Mouse (Mus musculus): ENCODE measurements around the gene Lpcat3. TPM values are rescaled to one million over a fixed set of nuclear protein-coding genes. Genes with fewer than 3 reads are reported as not detected.

Lpcat3 gene
- polyA plus RNA-seq, 1 experiment = 141 TPM

- no peak for DNase-seq (ENCODE audit: low read depth)
These were observed 74.2 kb downstream of the Lpcat3 start for GRCm38 (mm10) chr6:124737040-124737439.

GRCm38 (mm10) chr6:124738511-124739023 lies 75.7 kb downstream of the Lpcat3 start, which contains the start of gene Ptpn6:
TSS of gene Ptpn6 (minus strand) at chr6:124738714.
- DNase-seq (ENCODE audit: low read depth) = no peak

DNA sequence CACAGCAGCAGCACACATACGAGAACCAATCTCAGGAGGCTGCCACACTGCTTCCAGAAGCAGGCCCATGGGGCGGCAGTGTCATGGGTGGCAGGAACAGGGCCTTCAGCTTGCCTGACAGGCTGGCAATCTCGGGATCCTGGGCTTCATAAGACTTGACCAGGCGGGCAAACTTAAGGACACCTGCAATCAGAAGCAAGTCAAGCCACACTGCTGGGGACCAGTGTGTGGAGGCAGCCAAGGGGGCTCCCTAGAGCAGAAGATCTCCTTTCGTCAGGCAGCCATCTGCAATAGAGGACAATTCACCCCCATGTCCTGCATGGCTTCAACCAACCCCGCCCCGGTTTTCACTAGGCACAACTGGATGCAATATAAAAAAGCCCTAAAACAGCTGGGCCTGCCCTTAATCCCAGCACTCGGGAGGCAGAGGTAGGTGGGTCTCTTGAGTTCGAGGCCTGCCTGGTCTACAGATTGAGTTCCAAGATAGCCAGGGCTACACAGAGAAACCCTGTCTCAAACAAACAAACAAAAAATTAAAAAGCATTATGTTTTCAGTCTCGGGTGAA lies 76.5 kb downstream of the Lpcat3 start:
- no peak for DNase-seq (ENCODE audit: low read depth)

DNA sequence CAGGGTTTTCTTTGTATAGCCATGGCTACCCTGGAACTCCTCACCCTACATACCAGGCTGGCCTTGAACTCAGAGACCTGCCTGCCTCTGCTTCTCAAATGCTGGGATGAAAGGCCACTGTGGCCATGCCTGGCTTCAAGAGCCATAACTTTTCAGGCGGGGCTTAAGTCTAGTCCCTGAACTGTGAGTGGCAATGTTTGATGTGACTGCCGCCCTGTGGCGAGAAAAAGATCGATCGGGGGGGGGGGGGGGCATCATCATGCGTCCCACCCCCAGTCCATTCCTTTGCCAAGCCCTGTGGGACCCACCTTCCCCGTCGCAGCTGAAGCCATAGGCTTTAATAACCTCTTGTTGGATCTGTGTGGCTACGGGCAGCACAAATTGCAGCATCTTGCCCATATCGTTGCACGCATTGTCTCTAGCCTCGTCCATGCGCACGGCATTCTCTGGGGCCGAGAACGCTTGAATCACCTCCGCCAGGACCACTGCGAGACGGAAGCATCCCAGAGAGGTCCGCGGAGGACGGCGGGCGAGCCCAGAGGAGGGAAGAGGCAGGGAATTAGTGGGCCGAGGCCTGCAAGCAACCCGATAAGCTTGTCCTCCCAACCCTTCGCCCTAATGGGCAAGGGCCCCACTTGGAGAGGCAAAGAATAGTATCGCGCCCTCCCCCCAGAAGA lies 77.5 kb downstream of the Lpcat3 start:
- DNase-seq (ENCODE audit: low read depth) = no peak

- DNase-seq (ENCODE audit: low read depth) = no peak
These were observed 78.3 kb downstream of the Lpcat3 start, which contains the start of gene Grcc10 for GRCm38 (mm10) chr6:124740888-124741761. TSS of gene Grcc10 (minus strand) at chr6:124741374.

- no peak for DNase-seq (ENCODE audit: low read depth)
These were observed 79.0 kb downstream of the Lpcat3 start for GRCm38 (mm10) chr6:124741842-124742241.

- DNase-seq (ENCODE audit: low read depth) = no peak
These were observed 80.2 kb downstream of the Lpcat3 start for GRCm38 (mm10) chr6:124742839-124743514.

GRCm38 (mm10) chr6:124743647-124744046 lies 80.8 kb downstream of the Lpcat3 start:
- DNase-seq (ENCODE audit: low read depth) = no peak

DNA sequence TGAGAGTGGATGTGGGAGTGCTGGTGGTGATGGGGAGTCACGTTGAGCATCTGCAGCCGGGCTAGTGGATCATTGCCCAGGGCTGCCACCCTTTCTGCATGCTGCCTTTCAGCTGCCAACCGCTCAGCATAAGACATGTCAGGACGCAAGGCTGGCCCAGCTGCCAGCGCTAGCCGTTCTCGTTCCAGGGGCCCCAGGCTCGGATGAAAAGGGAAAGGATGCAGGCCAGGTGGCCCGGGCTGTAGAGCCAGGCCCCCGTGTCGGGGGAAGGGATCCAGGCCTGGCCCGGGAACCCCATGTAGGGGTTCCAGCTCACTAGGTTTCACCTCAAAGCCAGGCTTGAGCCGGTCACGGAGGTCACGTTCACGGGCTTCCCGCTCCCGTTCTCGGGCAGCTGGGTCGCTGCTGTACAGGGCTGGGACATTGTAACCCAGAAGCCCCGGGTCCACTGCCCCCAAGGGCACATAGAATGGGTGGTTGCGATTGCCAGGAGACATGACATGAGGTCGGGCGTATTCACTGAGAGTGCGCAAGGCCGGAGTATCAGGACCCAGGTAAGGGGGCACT lies 82.0 kb downstream of the Lpcat3 start:
- DNase-seq (ENCODE audit: low read depth) = no peak

DNA sequence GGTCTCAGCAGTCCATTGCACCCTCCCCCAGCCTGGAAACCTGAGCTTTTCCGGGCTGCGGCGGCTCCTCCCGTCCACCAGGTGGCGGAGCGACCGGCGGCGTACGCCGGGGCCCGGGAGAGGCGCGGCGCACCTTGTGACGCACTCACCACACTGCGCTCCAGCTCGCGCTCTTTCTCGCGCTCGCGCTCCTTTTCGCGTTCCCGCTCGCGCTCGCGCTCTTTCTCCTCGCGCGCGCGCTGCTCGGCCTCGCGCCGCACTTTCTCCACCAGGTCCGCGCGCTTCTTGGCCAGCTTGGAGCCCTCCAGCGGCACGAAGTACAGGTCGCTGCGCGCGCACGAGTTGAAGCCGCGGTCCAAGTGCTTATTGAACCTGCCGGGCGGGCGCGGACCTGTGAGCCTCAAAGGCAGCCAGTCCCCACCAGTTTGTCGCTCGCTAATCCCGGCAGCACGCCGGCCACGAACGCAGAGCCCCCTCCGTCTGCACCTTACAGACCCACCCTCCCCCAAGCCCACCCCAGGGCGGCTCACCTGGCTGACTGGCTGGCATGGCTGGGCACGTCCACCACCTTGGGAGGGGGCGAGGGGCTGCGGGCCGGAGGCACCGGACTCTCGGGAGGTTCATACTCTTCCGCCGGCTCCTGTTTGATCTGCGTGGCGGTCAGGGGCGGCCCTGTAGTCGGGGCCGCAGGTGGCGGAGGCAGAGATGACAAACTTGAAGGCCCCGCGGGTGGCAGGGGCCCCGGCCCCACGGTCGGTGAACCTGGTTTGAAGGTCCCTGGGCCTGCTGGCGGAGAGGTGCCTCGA lies 82.9 kb downstream of the Lpcat3 start:
- DNase-seq (ENCODE audit: low read depth) = no peak

GRCm38 (mm10) chr6:124746296-124746605 lies 83.4 kb downstream of the Lpcat3 start:
- DNase-seq (ENCODE audit: low read depth) = no peak

DNA sequence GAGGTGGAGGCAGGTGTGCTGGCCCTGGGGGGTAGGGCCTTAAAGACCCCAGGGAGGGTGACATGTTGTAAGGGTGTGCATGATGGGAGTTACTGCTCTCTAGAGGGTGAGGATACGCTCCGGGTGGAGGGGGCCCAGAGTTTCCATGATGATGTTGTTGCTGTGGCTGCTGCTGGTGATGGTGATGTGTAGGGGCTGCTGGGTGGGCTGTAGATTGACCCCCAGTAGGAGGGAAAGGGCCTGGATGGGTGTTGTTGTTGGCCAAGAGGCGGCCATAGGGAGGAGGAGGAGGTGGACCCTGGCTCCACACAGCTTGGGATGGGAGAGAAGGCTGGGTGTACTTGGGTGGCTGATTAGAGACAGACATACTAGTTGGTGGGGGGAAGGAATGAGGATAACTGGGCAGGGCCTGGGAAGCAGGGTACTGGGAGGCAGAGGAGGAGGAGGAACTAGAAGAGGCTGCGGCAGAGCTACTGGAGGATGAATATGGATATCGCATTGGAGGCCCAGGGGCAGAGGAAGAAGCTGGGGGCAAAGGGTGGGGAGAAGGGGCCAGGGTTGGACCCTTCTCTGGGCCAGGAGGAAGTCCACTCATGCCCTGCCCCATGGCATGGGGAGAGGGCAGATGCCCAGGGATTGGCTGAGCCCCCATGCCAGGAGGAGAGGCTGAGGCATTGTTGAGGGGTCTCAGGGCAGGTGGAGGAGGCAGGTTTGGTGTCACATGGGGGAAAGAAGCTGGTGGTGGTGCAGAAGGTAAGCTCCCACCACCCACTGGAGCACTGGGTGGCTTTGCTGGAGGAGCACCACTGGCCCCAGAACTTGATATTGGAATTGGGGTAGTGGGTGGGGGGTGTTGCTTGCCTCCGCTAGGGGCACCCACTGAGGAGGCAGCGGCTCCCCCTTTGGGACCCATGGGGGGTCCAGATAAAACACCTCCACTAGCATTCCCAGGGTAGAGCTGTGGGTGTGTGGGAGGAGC lies 84.1 kb downstream of the Lpcat3 start:
- no peak for DNase-seq (ENCODE audit: low read depth)

DNA sequence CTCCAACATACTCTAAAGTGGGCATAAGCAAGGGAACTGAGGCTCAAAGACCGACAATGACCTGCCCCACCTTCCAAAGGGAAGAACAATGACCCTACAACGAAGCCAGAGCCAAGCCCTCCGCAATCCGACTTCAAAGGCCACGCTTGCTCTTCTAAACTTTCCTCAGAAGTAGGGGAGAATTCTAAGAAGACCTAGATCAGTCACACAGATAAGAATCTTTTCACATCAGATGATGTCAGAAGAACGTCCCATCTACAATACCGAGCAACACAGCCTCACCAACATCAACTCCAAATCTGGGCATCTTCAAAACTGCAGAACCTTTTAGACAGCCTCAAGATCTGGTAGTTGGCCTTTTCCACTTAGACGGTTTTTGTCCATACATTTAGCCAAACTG lies 87.6 kb downstream of the Lpcat3 start:
- DNase-seq (ENCODE audit: low read depth) = no peak

- no peak for DNase-seq (ENCODE audit: low read depth)
These were observed 91.0 kb downstream of the Lpcat3 start for GRCm38 (mm10) chr6:124753861-124754260.

Other genes with a start within 250 kb of the Lpcat3 start
- gene Pex5, start 248.0 kb upstream of the Lpcat3 start, polyA plus RNA-seq (2012; rRNA removed) = 56.4 and 60.9 TPM in 2 replicates
- 11.2 and 31.7 TPM in 2 replicates for gene Clstn3, start 198.2 kb upstream of the Lpcat3 start, polyA plus RNA-seq (2012; rRNA removed)
- 4.0 and 4.1 TPM in 2 replicates for gene C1rl, start 169.9 kb upstream of the Lpcat3 start, polyA plus RNA-seq (2012; rRNA removed)
- gene C1ra, start 150.6 kb upstream of the Lpcat3 start, polyA plus RNA-seq (2012; rRNA removed) = 39.6 and 67.0 TPM in 2 replicates
- 141 and 152 TPM in 2 replicates for gene C1s1, start 120.7 kb upstream of the Lpcat3 start, polyA plus RNA-seq (2012; rRNA removed)
- gene C1rb, start 92.7 kb upstream of the Lpcat3 start, polyA plus RNA-seq (2012; rRNA removed) = 0.10 TPM in 1 of 2 replicates, not detected in the other
- gene C1s2, start 26.9 kb upstream of the Lpcat3 start, polyA plus RNA-seq (2012; rRNA removed) = 2.1 and 2.5 TPM in 2 replicates
- gene Emg1, start 49.2 kb downstream of the Lpcat3 start, polyA plus RNA-seq (2012; rRNA removed) = 43.6 and 44.2 TPM in 2 replicates
- gene Phb2, start 49.3 kb downstream of the Lpcat3 start, polyA plus RNA-seq (2012; rRNA removed) = 131 and 138 TPM in 2 replicates
- gene Ptpn6, start 75.7 kb downstream of the Lpcat3 start, polyA plus RNA-seq (2012; rRNA removed) = 24.2 and 25.2 TPM in 2 replicates
- 329 and 371 TPM in 2 replicates for gene Grcc10, start 78.3 kb downstream of the Lpcat3 start, polyA plus RNA-seq (2012; rRNA removed)
- gene Gm45234, start 93.0 kb downstream of the Lpcat3 start, polyA plus RNA-seq (2012; rRNA removed) = not detected in 2 replicates
- gene Atn1, start 93.5 kb downstream of the Lpcat3 start, polyA plus RNA-seq (2012; rRNA removed) = 22.4 and 55.8 TPM in 2 replicates
- gene Eno2, start 106.6 kb downstream of the Lpcat3 start, polyA plus RNA-seq (2012; rRNA removed) = 5.3 TPM in 2 replicates
- 3.1 and 4.6 TPM in 2 replicates for gene Lrrc23, start 116.7 kb downstream of the Lpcat3 start, polyA plus RNA-seq (2012; rRNA removed)
- 19.8 and 20.5 TPM in 2 replicates for gene Spsb2, start 145.6 kb downstream of the Lpcat3 start, polyA plus RNA-seq (2012; rRNA removed)
- gene Tpi1, start 151.3 kb downstream of the Lpcat3 start, polyA plus RNA-seq (2012; rRNA removed) = 494 and 839 TPM in 2 replicates
- gene Usp5, start 166.5 kb downstream of the Lpcat3 start, polyA plus RNA-seq (2012; rRNA removed) = 107 and 120 TPM in 2 replicates
- 7.5 and 8.2 TPM in 2 replicates for gene Cdca3, start 166.5 kb downstream of the Lpcat3 start, polyA plus RNA-seq (2012; rRNA removed)
- gene Gnb3, start 177.2 kb downstream of the Lpcat3 start, polyA plus RNA-seq (2012; rRNA removed) = 0.07 and 0.51 TPM in 2 replicates
- 21.4 and 24.2 TPM in 2 replicates for gene P3h3, start 194.7 kb downstream of the Lpcat3 start, polyA plus RNA-seq (2012; rRNA removed)
- gene Gpr162, start 201.0 kb downstream of the Lpcat3 start, polyA plus RNA-seq (2012; rRNA removed) = 1.0 and 1.9 TPM in 2 replicates
- gene Cd4, start 225.2 kb downstream of the Lpcat3 start, polyA plus RNA-seq (2012; rRNA removed) = 0.50 and 0.95 TPM in 2 replicates
- 2.4 and 3.1 TPM in 2 replicates for gene Lag3, start 248.7 kb downstream of the Lpcat3 start, polyA plus RNA-seq (2012; rRNA removed)

All from gonadal fat pad, adult 2 months (tissue).